Mouse (Mus musculus): ENCODE data around the gene Trappc6a. TPM values are rescaled to one million over a fixed set of nuclear protein-coding genes. Genes with fewer than 3 reads are reported as not detected.

Gene Trappc6a
- polyA plus RNA-seq, 1 experiment from 2014 or later, result 113 TPM

DNA sequence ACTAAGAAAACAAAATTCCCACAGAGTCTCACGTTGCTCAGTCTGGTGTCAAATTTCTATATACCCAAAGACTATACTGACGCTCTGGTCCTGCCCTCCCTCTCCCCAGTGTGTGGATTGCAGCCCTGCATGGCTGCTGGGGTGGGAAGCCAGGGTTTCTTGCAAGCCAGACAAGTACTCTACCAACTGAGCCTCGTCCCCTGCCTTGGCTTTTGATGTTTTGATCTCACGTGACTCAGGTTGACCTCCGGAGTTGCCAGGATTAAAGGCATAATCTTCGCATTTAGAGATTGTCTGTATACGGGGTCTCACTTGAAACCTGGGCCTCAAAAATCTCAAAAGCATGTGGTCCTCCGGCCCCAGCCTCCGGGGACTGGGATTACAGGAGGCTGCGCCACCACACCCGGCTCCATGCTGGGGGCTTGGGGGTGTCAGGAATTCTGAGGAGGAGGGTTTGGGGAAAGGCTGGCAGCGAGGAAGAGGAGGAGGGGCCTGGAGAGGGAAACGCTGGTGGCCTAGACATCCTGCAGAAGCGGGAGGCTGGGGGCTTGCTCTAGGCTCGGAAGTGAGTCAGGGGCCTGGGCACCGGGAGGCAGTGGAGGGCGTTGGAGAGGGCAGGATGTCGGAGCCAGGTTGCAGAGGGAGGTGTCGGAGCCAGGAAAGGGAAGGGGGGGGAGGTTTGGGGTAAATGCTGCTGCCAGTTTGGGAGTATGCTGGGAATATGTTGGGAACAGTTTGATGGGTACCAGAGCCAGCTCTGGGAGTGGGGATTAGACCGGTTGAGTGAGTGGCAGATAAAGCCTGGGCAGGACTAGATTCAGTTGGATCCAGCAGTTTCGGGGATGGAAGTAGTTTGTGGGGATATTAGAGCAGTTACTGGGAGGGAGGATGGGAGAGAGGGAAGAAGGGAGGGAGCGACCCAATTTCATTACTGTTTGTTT is 43.6 kb upstream of the Trappc6a start:
- ATAC-seq (replicated peaks; ENCODE audit: low FRiP score, low TSS enrichment, low read depth), result no peak
- H3K9ac ChIP-seq (ENCODE audit: low read length), result peak overlapping the region; percentile 11; the same call in 1 of the 2 replicates
- peaks cover 11% of the 10 kb centered on the region for H3K4me1 ChIP-seq (replicated peaks; ENCODE audit: control insufficient read depth, insufficient read depth, low read length)
- no peaks in the 10 kb centered on the region for H3K9me3 ChIP-seq (ENCODE audit: control insufficient read depth, low read length)
- H3K27me3 ChIP-seq (replicated peaks; ENCODE audit: control insufficient read depth, insufficient read depth, low read length), result peaks cover 13% of the 10 kb centered on the region
- no peak overlapping the region for H3K4me3 ChIP-seq (ENCODE audit: low read depth, low read length)
- no peak for DNase-seq (ENCODE audit: low spot score)
- H3K4me2 ChIP-seq (ENCODE audit: low read length), result peak overlapping the region; percentile 28
- no peaks in the 10 kb centered on the region for H3K36me3 ChIP-seq (ENCODE audit: control insufficient read depth, insufficient read depth, low read length)
- no peak overlapping the region for H3K27ac ChIP-seq (ENCODE audit: low read depth)
- 9% methylated on average over 22 of the region's 22 CpGs for WGBS

GRCm38 (mm10) chr7:19466602-19467145 is 41.5 kb upstream of the Trappc6a start:
- Histone ChIP-seq H3K36me3 (ENCODE audit: control insufficient read depth, insufficient read depth, low read length) (no peaks in the 10 kb centered on the region), H3K9ac (ENCODE audit: low read length) (no peak overlapping the region), H3K9me3 (ENCODE audit: control insufficient read depth, low read length) (no peaks in the 10 kb centered on the region), H3K27ac (ENCODE audit: low read depth) (no peak overlapping the region), H3K4me3 (ENCODE audit: low read depth, low read length) (no peak overlapping the region), H3K4me1 (replicated peaks; ENCODE audit: control insufficient read depth, insufficient read depth, low read length) (peaks cover 11% of the 10 kb centered on the region), H3K4me2 (ENCODE audit: low read length) (no peak overlapping the region), H3K27me3 (replicated peaks; ENCODE audit: control insufficient read depth, insufficient read depth, low read length) (peaks cover 30% of the 10 kb centered on the region)
- 62% methylated on average over 5 of the region's 5 CpGs for WGBS
- DNase-seq (ENCODE audit: low spot score) (no peak), ATAC-seq (replicated peaks; ENCODE audit: low FRiP score, low TSS enrichment, low read depth) (no peak)

- Histone ChIP-seq H3K9ac (ENCODE audit: low read length) (no peak overlapping the region), H3K27ac (ENCODE audit: low read depth) (no peak overlapping the region), H3K4me1 (replicated peaks; ENCODE audit: control insufficient read depth, insufficient read depth, low read length) (peaks cover 11% of the 10 kb centered on the region), H3K27me3 (replicated peaks; ENCODE audit: control insufficient read depth, insufficient read depth, low read length) (peaks cover 40% of the 10 kb centered on the region), H3K4me3 (ENCODE audit: low read depth, low read length) (no peak overlapping the region), H3K9me3 (ENCODE audit: control insufficient read depth, low read length) (no peaks in the 10 kb centered on the region), H3K36me3 (ENCODE audit: control insufficient read depth, insufficient read depth, low read length) (no peaks in the 10 kb centered on the region), H3K4me2 (ENCODE audit: low read length) (no peak overlapping the region)
- 36% methylated on average over 6 of the region's 6 CpGs for WGBS
- DNase-seq (ENCODE audit: low spot score) (no peak), ATAC-seq (replicated peaks; ENCODE audit: low FRiP score, low TSS enrichment, low read depth) (no peak)
Measured at GRCm38 (mm10) chr7:19467638-19468037, 40.6 kb upstream of the Trappc6a start.

DNA sequence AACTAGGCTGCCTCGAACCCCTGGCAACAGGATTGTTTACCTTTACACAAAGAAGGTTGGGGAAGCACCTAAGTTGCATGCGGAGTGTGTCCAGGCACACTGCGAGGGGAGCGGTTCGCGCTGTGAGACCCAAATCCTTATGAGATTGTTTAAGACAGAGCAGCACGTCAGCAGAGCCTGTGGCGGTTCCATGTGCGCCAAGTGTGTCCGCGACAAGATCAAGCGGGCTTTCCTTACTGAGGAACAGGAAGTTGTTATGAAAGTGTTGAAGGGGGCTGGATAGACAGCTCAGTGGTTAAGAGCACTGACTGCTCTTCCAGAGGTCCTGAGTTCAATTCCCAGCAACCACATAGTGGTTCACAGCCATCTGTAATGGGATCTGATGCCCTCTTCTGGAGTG is 39.9 kb upstream of the Trappc6a start:
- DNase-seq (ENCODE audit: low spot score), result no peak
- H3K9me3 ChIP-seq (ENCODE audit: control insufficient read depth, low read length), result no peaks in the 10 kb centered on the region
- peaks cover 46% of the 10 kb centered on the region for H3K27me3 ChIP-seq (replicated peaks; ENCODE audit: control insufficient read depth, insufficient read depth, low read length)
- no peak overlapping the region for H3K27ac ChIP-seq (ENCODE audit: low read depth)
- peaks cover 11% of the 10 kb centered on the region for H3K4me1 ChIP-seq (replicated peaks; ENCODE audit: control insufficient read depth, insufficient read depth, low read length)
- WGBS, result 62% methylated on average over 12 of the region's 12 CpGs
- H3K36me3 ChIP-seq (ENCODE audit: control insufficient read depth, insufficient read depth, low read length), result no peaks in the 10 kb centered on the region
- no peak for ATAC-seq (replicated peaks; ENCODE audit: low FRiP score, low TSS enrichment, low read depth)
- no peak overlapping the region for H3K9ac ChIP-seq (ENCODE audit: low read length)
- no peak overlapping the region for H3K4me2 ChIP-seq (ENCODE audit: low read length)
- H3K4me3 ChIP-seq (ENCODE audit: low read depth, low read length), result no peak overlapping the region

- H3K9me3 ChIP-seq (ENCODE audit: control insufficient read depth, low read length), result no peaks in the 10 kb centered on the region
- H3K4me1 ChIP-seq (replicated peaks; ENCODE audit: control insufficient read depth, insufficient read depth, low read length), result peaks cover 6% of the 10 kb centered on the region
- no peak for ATAC-seq (replicated peaks; ENCODE audit: low FRiP score, low TSS enrichment, low read depth)
- DNase-seq (ENCODE audit: low spot score), result no peak
- H3K36me3 ChIP-seq (ENCODE audit: control insufficient read depth, insufficient read depth, low read length), result no peaks in the 10 kb centered on the region
- peaks cover 52% of the 10 kb centered on the region for H3K27me3 ChIP-seq (replicated peaks; ENCODE audit: control insufficient read depth, insufficient read depth, low read length)
- no peak overlapping the region for H3K9ac ChIP-seq (ENCODE audit: low read length)
- no peak overlapping the region for H3K4me3 ChIP-seq (ENCODE audit: low read depth, low read length)
- no peak overlapping the region for H3K27ac ChIP-seq (ENCODE audit: low read depth)
- H3K4me2 ChIP-seq (ENCODE audit: low read length), result no peak overlapping the region
- 23% methylated on average over 23 of the region's 23 CpGs for WGBS
Measured at GRCm38 (mm10) chr7:19469404-19469803, 38.8 kb upstream of the Trappc6a start.

GRCm38 (mm10) chr7:19470308-19470707 is 37.9 kb upstream of the Trappc6a start:
- Histone ChIP-seq H3K4me1 (replicated peaks; ENCODE audit: control insufficient read depth, insufficient read depth, low read length) (no peaks in the 10 kb centered on the region), H3K36me3 (ENCODE audit: control insufficient read depth, insufficient read depth, low read length) (no peaks in the 10 kb centered on the region), H3K9me3 (ENCODE audit: control insufficient read depth, low read length) (no peaks in the 10 kb centered on the region), H3K9ac (ENCODE audit: low read length) (no peak overlapping the region), H3K27ac (ENCODE audit: low read depth) (no peak overlapping the region), H3K4me3 (ENCODE audit: low read depth, low read length) (no peak overlapping the region), H3K27me3 (replicated peaks; ENCODE audit: control insufficient read depth, insufficient read depth, low read length) (peaks cover 57% of the 10 kb centered on the region), H3K4me2 (ENCODE audit: low read length) (no peak overlapping the region)
- no peak for ATAC-seq (replicated peaks; ENCODE audit: low FRiP score, low TSS enrichment, low read depth)
- DNase-seq (ENCODE audit: low spot score), result no peak
- 15% methylated on average over 14 of the region's 14 CpGs for WGBS

DNA sequence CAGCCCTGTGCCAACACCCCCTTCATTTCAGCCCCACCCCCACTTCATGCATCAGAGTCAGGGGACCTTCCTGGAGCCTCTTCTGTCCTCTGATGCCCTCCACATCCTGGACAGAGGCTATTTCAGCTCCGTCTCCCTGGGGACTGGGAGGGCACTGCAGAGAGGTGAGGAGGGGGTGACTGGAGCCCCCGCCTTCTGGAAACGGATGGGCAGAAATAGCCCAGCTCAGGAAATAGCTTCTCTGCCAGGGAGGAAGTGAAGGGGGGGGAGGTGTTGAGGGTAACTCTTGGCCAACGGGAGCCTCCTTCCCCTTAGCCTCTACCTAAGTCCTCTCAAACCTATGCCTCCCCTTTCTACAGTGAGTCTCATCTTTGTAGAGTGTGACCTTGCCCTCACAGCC is 35.8 kb upstream of the Trappc6a start:
- H3K4me1 ChIP-seq (replicated peaks; ENCODE audit: control insufficient read depth, insufficient read depth, low read length), result no peaks in the 10 kb centered on the region
- no peak overlapping the region for H3K9ac ChIP-seq (ENCODE audit: low read length)
- no peak overlapping the region for H3K4me2 ChIP-seq (ENCODE audit: low read length)
- no peak overlapping the region for H3K4me3 ChIP-seq (ENCODE audit: low read depth, low read length)
- ATAC-seq (replicated peaks; ENCODE audit: low FRiP score, low TSS enrichment, low read depth), result no peak
- no peaks in the 10 kb centered on the region for H3K9me3 ChIP-seq (ENCODE audit: control insufficient read depth, low read length)
- no peak for DNase-seq (ENCODE audit: low spot score)
- H3K27ac ChIP-seq (ENCODE audit: low read depth), result no peak overlapping the region
- 38% methylated on average over 4 of the region's 4 CpGs for WGBS
- H3K27me3 ChIP-seq (replicated peaks; ENCODE audit: control insufficient read depth, insufficient read depth, low read length), result peaks cover 59% of the 10 kb centered on the region
- H3K36me3 ChIP-seq (ENCODE audit: control insufficient read depth, insufficient read depth, low read length), result no peaks in the 10 kb centered on the region

DNA sequence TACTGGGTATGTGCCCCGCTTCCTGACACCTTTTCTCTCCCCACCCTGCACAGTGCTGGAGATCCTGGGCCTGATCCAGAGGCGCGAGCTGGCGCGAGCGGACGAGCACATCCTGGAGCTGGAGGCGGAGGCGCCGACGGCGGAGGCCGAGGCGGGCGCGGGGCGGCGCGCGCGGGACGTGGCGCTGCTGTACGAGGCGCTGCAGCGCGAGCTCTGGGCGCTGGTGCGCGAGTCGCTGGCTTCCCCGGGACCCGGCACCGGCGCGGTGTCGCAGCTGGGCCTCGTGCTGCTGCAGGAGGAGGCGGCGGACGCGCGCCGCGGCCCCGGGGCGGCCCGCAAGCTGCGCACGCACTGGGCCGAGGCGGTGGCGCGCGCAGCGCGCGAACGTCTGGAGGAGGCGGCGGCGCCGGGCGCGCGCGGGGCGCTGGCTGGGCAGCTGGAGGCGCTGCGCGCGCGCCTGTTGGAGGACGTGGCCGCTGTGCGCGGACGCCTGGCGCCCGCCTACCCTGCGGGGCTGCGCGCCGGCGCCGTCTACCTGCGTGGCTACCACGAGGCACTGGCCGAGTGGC is 34.2 kb upstream of the Trappc6a start:
- H3K4me3 ChIP-seq (ENCODE audit: low read depth, low read length), result peak overlapping the region; percentile 52
- peak overlapping the region; percentile 47; the same call in 1 of the 2 replicates for H3K27ac ChIP-seq (ENCODE audit: low read depth)
- H3K36me3 ChIP-seq (ENCODE audit: control insufficient read depth, insufficient read depth, low read length), result no peaks in the 10 kb centered on the region
- DNase-seq (ENCODE audit: low spot score), result peak; percentile 85
- peak overlapping the region; percentile 76 for H3K4me2 ChIP-seq (ENCODE audit: low read length)
- peaks cover 58% of the 10 kb centered on the region for H3K27me3 ChIP-seq (replicated peaks; ENCODE audit: control insufficient read depth, insufficient read depth, low read length)
- H3K9ac ChIP-seq (ENCODE audit: low read length), result peak overlapping the region; percentile 64
- peak; percentile 90 for ATAC-seq (replicated peaks; ENCODE audit: low FRiP score, low TSS enrichment, low read depth)
- no peaks in the 10 kb centered on the region for H3K4me1 ChIP-seq (replicated peaks; ENCODE audit: control insufficient read depth, insufficient read depth, low read length)
- H3K9me3 ChIP-seq (ENCODE audit: control insufficient read depth, low read length), result no peaks in the 10 kb centered on the region
- WGBS, result under 1% methylated on average over 74 of the region's 89 CpGs

Data from intestine, embryonic 14.5 days (tissue).